Mouse (Mus musculus): ENCODE measurements around the gene Gm44579. TPM values are rescaled to one million over a fixed set of nuclear protein-coding genes. Genes with fewer than 3 reads are reported as not detected.

The Gm44579 gene
- polyA plus RNA-seq, 1 experiment from 2014 or later, result not detected

DNA sequence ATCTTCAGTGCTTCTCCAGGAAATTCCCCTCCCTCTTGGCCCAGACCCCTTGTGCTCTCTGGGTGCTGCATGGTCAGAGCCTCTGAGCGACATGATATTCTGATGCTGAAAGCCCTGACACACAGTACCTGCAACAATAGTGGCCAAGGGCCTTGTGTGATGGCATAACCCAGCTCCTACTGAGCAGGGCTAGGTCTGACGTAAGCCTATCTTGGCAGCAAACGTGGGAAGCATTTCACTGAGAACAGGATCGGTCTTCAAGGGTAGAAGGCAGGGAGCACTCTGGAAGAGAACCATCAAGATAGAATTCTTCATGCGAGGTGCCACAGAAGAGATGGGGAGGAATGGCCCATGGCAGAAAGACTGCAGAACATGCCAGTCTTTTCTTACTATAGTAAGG, 55.3 kb downstream of the Gm44579 start, which contains the start of gene Asb8:
TSS of gene Asb8 (minus strand) at position 101 of the 400 bp plus-strand sequence.
- 79% methylated on average over 5 of the region's 5 CpGs for WGBS
- no peak for ATAC-seq (ENCODE audit: insufficient number of reproducible peaks, low FRiP score, low TSS enrichment, low read depth)
- Histone ChIP-seq H3K27me3 (ENCODE audit: control insufficient read depth, insufficient read depth, low read length) (peaks cover 28% of the 10 kb centered on the region), H3K4me3 (ENCODE audit: low read depth, low read length) (no peak within 1 kb of the TSS), H3K36me3 (ENCODE audit: control insufficient read depth, insufficient read depth, low read length) (no peaks in the 10 kb centered on the region), H3K9me3 (ENCODE audit: control insufficient read depth, low read length) (no peaks in the 10 kb centered on the region), H3K9ac (ENCODE audit: low read length) (no peak within 1 kb of the TSS), H3K27ac (replicated peaks; ENCODE audit: low read depth, low read length) (no peak within 1 kb of the TSS), H3K4me2 (ENCODE audit: low read depth, severe bottlenecking) (no peak within 1 kb of the TSS), H3K4me1 (ENCODE audit: control insufficient read depth, insufficient read depth, low read length) (peaks cover 10% of the 10 kb centered on the region; the same call in 1 of the 2 replicates)
- DNase-seq (ENCODE audit: low spot score), result no peak

- Histone ChIP-seq H3K9ac (ENCODE audit: low read length) (no peak overlapping the region), H3K27ac (replicated peaks; ENCODE audit: low read depth, low read length) (no peak overlapping the region), H3K27me3 (ENCODE audit: control insufficient read depth, insufficient read depth, low read length) (no peaks in the 10 kb centered on the region; the same call in 1 of the 2 replicates), H3K9me3 (ENCODE audit: control insufficient read depth, low read length) (no peaks in the 10 kb centered on the region), H3K4me3 (ENCODE audit: low read depth, low read length) (no peak overlapping the region), H3K4me1 (ENCODE audit: control insufficient read depth, insufficient read depth, low read length) (0 out of 2 replicates have a peak, but pooled peaks cover 2% of the 10 kb centered on the region), H3K4me2 (ENCODE audit: low read depth, severe bottlenecking) (no peak overlapping the region), H3K36me3 (ENCODE audit: control insufficient read depth, insufficient read depth, low read length) (no peaks in the 10 kb centered on the region)
- DNase-seq (ENCODE audit: low spot score) (no peak), ATAC-seq (ENCODE audit: insufficient number of reproducible peaks, low FRiP score, low TSS enrichment, low read depth) (no peak)
- 52% methylated on average over 4 of the region's 4 CpGs for WGBS
Measured at GRCm38 (mm10) chr15:98162561-98162960, 58.2 kb downstream of the Gm44579 start.

GRCm38 (mm10) chr15:98161026-98161805, 59.6 kb downstream of the Gm44579 start:
- ATAC-seq (ENCODE audit: insufficient number of reproducible peaks, low FRiP score, low TSS enrichment, low read depth) (no peak), DNase-seq (ENCODE audit: low spot score) (no peak)
- no peaks in the 10 kb centered on the region for H3K27me3 ChIP-seq (ENCODE audit: control insufficient read depth, insufficient read depth, low read length)
- H3K36me3 ChIP-seq (ENCODE audit: control insufficient read depth, insufficient read depth, low read length), result no peaks in the 10 kb centered on the region
- no peaks in the 10 kb centered on the region for H3K4me1 ChIP-seq (ENCODE audit: control insufficient read depth, insufficient read depth, low read length)
- no peak overlapping the region for H3K4me2 ChIP-seq (ENCODE audit: low read depth, severe bottlenecking)
- H3K9me3 ChIP-seq (ENCODE audit: control insufficient read depth, low read length), result no peaks in the 10 kb centered on the region
- H3K4me3 ChIP-seq (ENCODE audit: low read depth, low read length), result no peak overlapping the region
- no peak overlapping the region; the same call in 1 of the 2 replicates for H3K27ac ChIP-seq (replicated peaks; ENCODE audit: low read depth, low read length)
- WGBS, result 77% methylated on average over 19 of the region's 19 CpGs
- no peak overlapping the region for H3K9ac ChIP-seq (ENCODE audit: low read length)

DNA sequence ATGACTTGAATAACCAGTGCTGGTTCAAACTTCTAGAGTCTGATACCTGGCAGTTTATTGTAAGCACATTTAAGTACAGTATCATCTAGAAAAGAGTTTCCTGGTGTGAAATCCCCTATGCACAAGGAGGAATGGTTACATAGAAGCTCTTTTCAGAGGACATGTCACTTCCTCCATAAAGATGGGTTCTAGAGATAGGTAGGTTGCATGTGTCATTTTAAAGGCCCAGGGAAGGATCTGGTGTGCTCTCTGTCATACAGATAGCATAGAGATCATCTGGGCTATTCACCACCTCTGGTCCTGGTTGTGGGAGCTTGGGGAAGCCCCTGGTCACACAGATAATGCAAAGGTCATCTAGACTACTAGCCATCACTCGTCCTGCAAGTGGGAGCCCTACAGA, 63.5 kb downstream of the Gm44579 start:
- no peaks in the 10 kb centered on the region for H3K36me3 ChIP-seq (ENCODE audit: control insufficient read depth, insufficient read depth, low read length)
- no peak overlapping the region for H3K4me2 ChIP-seq (ENCODE audit: low read depth, severe bottlenecking)
- no peak overlapping the region for H3K4me3 ChIP-seq (ENCODE audit: low read depth, low read length)
- no peak for ATAC-seq (ENCODE audit: insufficient number of reproducible peaks, low FRiP score, low TSS enrichment, low read depth)
- H3K27ac ChIP-seq (replicated peaks; ENCODE audit: low read depth, low read length), result no peak overlapping the region
- H3K9me3 ChIP-seq (ENCODE audit: control insufficient read depth, low read length), result no peaks in the 10 kb centered on the region
- H3K9ac ChIP-seq (ENCODE audit: low read length), result no peak overlapping the region
- H3K4me1 ChIP-seq (ENCODE audit: control insufficient read depth, insufficient read depth, low read length), result no peaks in the 10 kb centered on the region
- no peaks in the 10 kb centered on the region for H3K27me3 ChIP-seq (ENCODE audit: control insufficient read depth, insufficient read depth, low read length)
- 76% methylated on average over 1 of the region's 1 CpGs for WGBS
- no peak for DNase-seq (ENCODE audit: low spot score)

GRCm38 (mm10) chr15:98155944-98156343, 64.8 kb downstream of the Gm44579 start:
- Histone ChIP-seq H3K9ac (ENCODE audit: low read length) (no peak overlapping the region), H3K4me3 (ENCODE audit: low read depth, low read length) (no peak overlapping the region), H3K27me3 (ENCODE audit: control insufficient read depth, insufficient read depth, low read length) (no peaks in the 10 kb centered on the region), H3K36me3 (ENCODE audit: control insufficient read depth, insufficient read depth, low read length) (no peaks in the 10 kb centered on the region), H3K27ac (replicated peaks; ENCODE audit: low read depth, low read length) (no peak overlapping the region), H3K9me3 (ENCODE audit: control insufficient read depth, low read length) (no peaks in the 10 kb centered on the region), H3K4me1 (ENCODE audit: control insufficient read depth, insufficient read depth, low read length) (no peaks in the 10 kb centered on the region), H3K4me2 (ENCODE audit: low read depth, severe bottlenecking) (no peak overlapping the region)
- 75% methylated on average over 4 of the region's 4 CpGs for WGBS
- DNase-seq (ENCODE audit: low spot score), result no peak
- no peak for ATAC-seq (ENCODE audit: insufficient number of reproducible peaks, low FRiP score, low TSS enrichment, low read depth)

GRCm38 (mm10) chr15:98155272-98155671, 65.5 kb downstream of the Gm44579 start:
- ATAC-seq (ENCODE audit: insufficient number of reproducible peaks, low FRiP score, low TSS enrichment, low read depth), result no peak
- 96% methylated on average over 5 of the region's 5 CpGs for WGBS
- no peaks in the 10 kb centered on the region for H3K27me3 ChIP-seq (ENCODE audit: control insufficient read depth, insufficient read depth, low read length)

GRCm38 (mm10) chr15:98154631-98155030, 66.1 kb downstream of the Gm44579 start:
- H3K27me3 ChIP-seq (ENCODE audit: control insufficient read depth, insufficient read depth, low read length), result no peaks in the 10 kb centered on the region
- ATAC-seq (ENCODE audit: insufficient number of reproducible peaks, low FRiP score, low TSS enrichment, low read depth) (no peak), DNase-seq (ENCODE audit: low spot score) (no peak)
- no peaks in the 10 kb centered on the region for H3K36me3 ChIP-seq (ENCODE audit: control insufficient read depth, insufficient read depth, low read length)
- no peak overlapping the region for H3K27ac ChIP-seq (replicated peaks; ENCODE audit: low read depth, low read length)
- no peak overlapping the region for H3K4me2 ChIP-seq (ENCODE audit: low read depth, severe bottlenecking)
- H3K4me3 ChIP-seq (ENCODE audit: low read depth, low read length), result no peak overlapping the region
- H3K9ac ChIP-seq (ENCODE audit: low read length), result no peak overlapping the region
- no peaks in the 10 kb centered on the region for H3K4me1 ChIP-seq (ENCODE audit: control insufficient read depth, insufficient read depth, low read length)
- 77% methylated on average over 3 of the region's 3 CpGs for WGBS
- no peaks in the 10 kb centered on the region for H3K9me3 ChIP-seq (ENCODE audit: control insufficient read depth, low read length)

More at GRCm38 (mm10) chr15:98155272-98155671, 65.5 kb downstream of the Gm44579 start:
- Histone ChIP-seq H3K9me3 (ENCODE audit: control insufficient read depth, low read length) (no peaks in the 10 kb centered on the region), H3K4me1 (ENCODE audit: control insufficient read depth, insufficient read depth, low read length) (no peaks in the 10 kb centered on the region), H3K27ac (replicated peaks; ENCODE audit: low read depth, low read length) (no peak overlapping the region), H3K4me3 (ENCODE audit: low read depth, low read length) (no peak overlapping the region), H3K4me2 (ENCODE audit: low read depth, severe bottlenecking) (no peak overlapping the region), H3K9ac (ENCODE audit: low read length) (no peak overlapping the region), H3K36me3 (ENCODE audit: control insufficient read depth, insufficient read depth, low read length) (no peaks in the 10 kb centered on the region)
- DNase-seq (ENCODE audit: low spot score), result no peak

- Histone ChIP-seq H3K27ac (replicated peaks; ENCODE audit: low read depth, low read length) (no peak overlapping the region), H3K9ac (ENCODE audit: low read length) (no peak overlapping the region), H3K4me1 (ENCODE audit: control insufficient read depth, insufficient read depth, low read length) (no peaks in the 10 kb centered on the region), H3K9me3 (ENCODE audit: control insufficient read depth, low read length) (no peaks in the 10 kb centered on the region), H3K4me2 (ENCODE audit: low read depth, severe bottlenecking) (no peak overlapping the region), H3K27me3 (ENCODE audit: control insufficient read depth, insufficient read depth, low read length) (no peaks in the 10 kb centered on the region), H3K36me3 (ENCODE audit: control insufficient read depth, insufficient read depth, low read length) (no peaks in the 10 kb centered on the region), H3K4me3 (ENCODE audit: low read depth, low read length) (no peak overlapping the region)
- ATAC-seq (ENCODE audit: insufficient number of reproducible peaks, low FRiP score, low TSS enrichment, low read depth) (no peak), DNase-seq (ENCODE audit: low spot score) (no peak)
- WGBS, result 66% methylated on average over 4 of the region's 4 CpGs
Measured at GRCm38 (mm10) chr15:98154146-98154545, 66.6 kb downstream of the Gm44579 start.

Data from limb, embryonic 11.5 days (tissue).